Mouse (Mus musculus) duodenum, adult 2 months (tissue): ENCODE results near the gene Aak1. TPM values are rescaled to one million over a fixed set of nuclear protein-coding genes. Genes with fewer than 3 reads are reported as not detected.

ENCODE experiments used
- polyA plus RNA-seq: library from polyadenylated mRNA; depleted of rRNA; stranded (reverse); fragments of >200 nt; gene quantifications from 2 replicates; pipeline ENCODE4 v1.2.3, GENCODE M21; 2012; ENCODE audit warnings: low replicate concordance; rRNA removed

The Aak1 gene
- polyA plus RNA-seq, result 9.6 and 10.1 TPM in 2 replicates

GRCm38 (mm10) chr6:86848915-86849644 lies at the start of gene Aak1:
Aak1 (plus strand) TSS chr6:86849517.

GRCm38 (mm10) chr6:87008887-87009286 lies 159.6 kb downstream of the Aak1 start, which contains the start of gene Nfu1:
Nfu1 (plus strand) TSS chr6:87009236.

GRCm38 (mm10) chr6:87042337-87043130 lies 193.2 kb downstream of the Aak1 start, which contains the start of gene Gfpt1:
Gfpt1 (plus strand) TSS chr6:87042846.

Other genes starting within 250 kb of the Aak1 start
- 0.08 and 0.15 TPM in 2 replicates for gene Asprv1, start 221.4 kb upstream of the Aak1 start, polyA plus RNA-seq
- gene Mxd1, start 180.4 kb upstream of the Aak1 start, polyA plus RNA-seq, result 41.7 and 183 TPM in 2 replicates
- gene Snrnp27, start 165.0 kb upstream of the Aak1 start, polyA plus RNA-seq, result 5.0 and 5.2 TPM in 2 replicates
- 11.0 and 19.8 TPM in 2 replicates for gene Gmcl1, start 116.1 kb upstream of the Aak1 start, polyA plus RNA-seq
- 65.2 and 147 TPM in 2 replicates for gene Anxa4, start 55.9 kb upstream of the Aak1 start, polyA plus RNA-seq
- gene Nfu1, start 159.7 kb downstream of the Aak1 start, polyA plus RNA-seq, result 21.5 and 47.0 TPM in 2 replicates
- 7.5 and 14.0 TPM in 2 replicates for gene Gfpt1, start 193.3 kb downstream of the Aak1 start, polyA plus RNA-seq